Mouse (Mus musculus) spleen, postnatal 4 days (tissue): ENCODE measurements at regions not wholly inside any gene's neighbourhood (a gene's known extent, or its start where the extent isn't known, plus 50 kb on each side); places are given as distances from the start of the nearest gene placed in this dataset.

Experiments used
- DNase-seq, 2 experiments: peaks; one replicate each; pipeline ENCODE4 v3.0.0; 2022; ENCODE audit warnings: low spot score in 2 of 2

GRCm38 (mm10) chr16:24183216-24183615 is 194.6 kb upstream of the Bcl6 start:
- no peak for DNase-seq

- DNase-seq = no peak
Measured at GRCm38 (mm10) chr16:24181388-24181787, 192.7 kb upstream of the Bcl6 start.

GRCm38 (mm10) chr16:24180666-24181065 is 192.0 kb upstream of the Bcl6 start:
- no peak for DNase-seq

- DNase-seq = no peak
Measured at GRCm38 (mm10) chr16:24177564-24177963, 188.9 kb upstream of the Bcl6 start.

GRCm38 (mm10) chr16:24177131-24177530 is 188.5 kb upstream of the Bcl6 start:
- DNase-seq = no peak

- DNase-seq = no peak
Measured at GRCm38 (mm10) chr16:24176057-24176456, 187.4 kb upstream of the Bcl6 start.

- no peak for DNase-seq
Measured at GRCm38 (mm10) chr16:24175235-24175760, 186.6 kb upstream of the Bcl6 start.

GRCm38 (mm10) chr16:24174595-24174994 is 185.9 kb upstream of the Bcl6 start:
- no peak for DNase-seq

- DNase-seq = no peak
Measured at GRCm38 (mm10) chr16:24173783-24174518, 185.3 kb upstream of the Bcl6 start.

- DNase-seq = no peak
Measured at GRCm38 (mm10) chr16:24172653-24173052, 184.0 kb upstream of the Bcl6 start.

GRCm38 (mm10) chr16:24172065-24172464 is 183.4 kb upstream of the Bcl6 start:
- peak in 1 of 2 experiments; percentile 69 for DNase-seq

GRCm38 (mm10) chr16:24171161-24171560 is 182.5 kb upstream of the Bcl6 start:
- no peak for DNase-seq

- no peak for DNase-seq
Measured at GRCm38 (mm10) chr16:24166496-24166895, 177.8 kb upstream of the Bcl6 start.

- peak; percentile 47 to 69 for DNase-seq
Measured at GRCm38 (mm10) chr16:24165461-24166081, 176.9 kb upstream of the Bcl6 start.

- no peak for DNase-seq
Measured at GRCm38 (mm10) chr16:24160705-24161285, 172.1 kb upstream of the Bcl6 start.

- no peak for DNase-seq
Measured at GRCm38 (mm10) chr16:24159336-24159735, 170.7 kb upstream of the Bcl6 start.

- DNase-seq = no peak
Measured at GRCm38 (mm10) chr16:24157753-24158152, 169.1 kb upstream of the Bcl6 start.

GRCm38 (mm10) chr16:24156729-24157430 is 168.2 kb upstream of the Bcl6 start:
- DNase-seq = no peak

GRCm38 (mm10) chr16:24154816-24155357 is 166.2 kb upstream of the Bcl6 start:
- no peak for DNase-seq

- no peak for DNase-seq
Measured at GRCm38 (mm10) chr16:24153943-24154342, 165.3 kb upstream of the Bcl6 start.

GRCm38 (mm10) chr16:24151831-24152247 is 163.2 kb upstream of the Bcl6 start:
- DNase-seq = no peak
